Mouse (Mus musculus) ES-E14 (cell line): ENCODE results near the gene Cebpg. TPM values are rescaled to one million over a fixed set of nuclear protein-coding genes. Genes with fewer than 3 reads are reported as not detected.

Experiments
- DNase-seq: peaks from one replicate; pipeline ENCODE4 v3.0.0-alpha.2; 2013; ENCODE audit warnings: low read depth, low spot score
- H3K27ac ChIP-seq: 2 replicates; pipeline ENCODE4 v1.5.1; 2012; ENCODE audit warnings: low read depth, mild to moderate bottlenecking, low read length, moderate library complexity, mixed read lengths; ENCODE audit not compliant: poor library complexity, insufficient read depth, severe bottlenecking
- H3K36me3 ChIP-seq: 2 replicates; pipeline ENCODE4 v1.6.1; 2012; ENCODE audit warnings: mild to moderate bottlenecking, low read length, moderate library complexity, mixed read lengths; ENCODE audit not compliant: control insufficient read depth, poor library complexity, insufficient read depth, severe bottlenecking
- H3K4me1 ChIP-seq, 2 experiments: fragments of 150-350 bp in 1 of 2; sonication (generic) in 1 of 2; 2 replicates each; pipeline ENCODE4 v1.6.1; 2012; ENCODE audit warnings: low read length in 2 of 2, mild to moderate bottlenecking in 1 of 2, mixed read lengths in 1 of 2; ENCODE audit not compliant: control insufficient read depth in 2 of 2, insufficient read depth in 2 of 2, poor library complexity in 1 of 2
- H3K4me3 ChIP-seq, 2 experiments: fragments of 150-350 bp in 1 of 2; sonication (generic) in 1 of 2; 2 replicates each; pipeline ENCODE4 v1.5.1; 2012; ENCODE audit warnings: low read length in 2 of 2, low read depth in 1 of 2, mild to moderate bottlenecking in 1 of 2, mixed read lengths in 1 of 2; ENCODE audit not compliant: insufficient read depth in 1 of 2, poor library complexity in 1 of 2, severe bottlenecking in 1 of 2
- H3K9ac ChIP-seq: 2 replicates; pipeline ENCODE4 v1.6.1; 2012; ENCODE audit warnings: low read depth, mild to moderate bottlenecking, low read length, mixed read lengths; ENCODE audit not compliant: poor library complexity, insufficient read depth, severe bottlenecking
- H3K9me3 ChIP-seq: fragments of 150-350 bp; sonication (generic); 2 replicates; pipeline ENCODE4 v1.6.1; 2012; ENCODE audit warnings: low read depth, mild to moderate bottlenecking, low read length; ENCODE audit not compliant: control insufficient read depth, insufficient read depth
- CHD2 ChIP-seq: IDR thresholded peaks from 2 replicates; pipeline ENCODE4 v1.6.1; 2014; ENCODE audit warnings: mild to moderate bottlenecking, low read depth, low read length, inconsistent platforms
- HCFC1 ChIP-seq: IDR thresholded peaks from 2 replicates; pipeline ENCODE4 v1.6.1; 2012; ENCODE audit warnings: low read length, inconsistent platforms, borderline replicate concordance; ENCODE audit not compliant: insufficient read depth
- MAFK ChIP-seq: IDR thresholded peaks from 2 replicates; pipeline ENCODE4 v1.6.1; 2014; ENCODE audit warnings: mild to moderate bottlenecking, low read depth, low read length, inconsistent platforms; ENCODE audit not compliant: insufficient read depth
- ZC3H11A ChIP-seq: IDR thresholded peaks from 2 replicates; pipeline ENCODE4 v1.6.1; 2012; ENCODE audit warnings: low read depth, mild to moderate bottlenecking, inconsistent platforms, low read length, borderline replicate concordance
- ZNF384 ChIP-seq: IDR thresholded peaks from 2 replicates; pipeline ENCODE4 v1.6.1; 2012; ENCODE audit warnings: low read depth, low read length, inconsistent platforms
- in situ Hi-C, 2 experiments: fragments of 600-800 bp; cut with MboI; formaldehyde crosslinking; loops; one replicate each; pipeline ENCODE4 v1.15.1; 2025; ENCODE audit warnings: low sequenced_read_pairs in 2 of 2, inconsistent platforms in 1 of 2; ENCODE audit not compliant: unreplicated experiment in 2 of 2
- total RNA-seq: library from RNA; depleted of rRNA; stranded (reverse); fragments of 300-350 nt; gene quantifications from 2 replicates; pipeline ENCODE4 v1.2.3, GENCODE M21; 2012

The Cebpg gene
- total RNA-seq, 1 experiment = 14.0 TPM

GRCm38 (mm10) chr7:35028559-35028958, 27.8 kb downstream of the Cebpg start:
- in situ Hi-C loops = no loop called here

DNA sequence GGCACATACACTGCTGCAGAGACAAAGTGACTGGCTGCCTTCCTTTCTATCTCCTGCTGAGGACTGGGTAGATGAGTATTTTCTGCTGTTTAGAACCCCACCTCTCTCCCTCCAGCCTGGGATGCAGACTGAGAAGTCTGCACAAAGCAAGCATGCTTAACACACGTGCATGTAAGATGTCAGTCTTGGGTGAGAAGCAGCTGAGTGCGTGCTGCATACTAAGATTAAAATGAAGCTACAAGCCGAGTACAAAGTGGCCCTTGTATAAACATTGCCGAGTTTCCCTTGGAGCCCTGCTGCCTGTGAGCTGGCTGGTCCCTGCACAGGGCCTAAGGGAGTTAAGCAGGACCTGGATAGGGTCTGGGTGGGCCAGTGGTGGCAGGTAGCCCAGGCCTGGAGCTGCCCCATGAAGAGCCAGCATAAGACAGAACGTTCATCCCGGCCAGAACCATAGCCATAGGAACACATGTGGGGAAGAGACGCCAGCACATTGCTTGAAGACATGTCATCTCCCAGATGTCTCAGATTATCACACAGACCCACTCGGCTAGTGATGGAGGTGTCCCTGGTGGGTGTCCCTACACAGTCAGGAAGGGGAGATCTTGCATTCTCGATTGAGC, 28.5 kb downstream of the Cebpg start:
- DNase-seq = no peak
- H3K4me3 ChIP-seq = no peak overlapping the region
- peaks cover 0 to 4% of the 10 kb centered on the region in 2 experiments; a peak in 1 of 4 replicates for H3K4me1 ChIP-seq
- peaks cover 19% of the 10 kb centered on the region for H3K36me3 ChIP-seq
- TF ChIP-seq ZNF384 = no peak
- TF ChIP-seq MAFK = no peak
- no peak for TF ChIP-seq HCFC1
- no peak overlapping the region for H3K9ac ChIP-seq
- H3K27ac ChIP-seq = no peak overlapping the region
- no peaks in the 10 kb centered on the region for H3K9me3 ChIP-seq
- in situ Hi-C loops = no loop called here

More at GRCm38 (mm10) chr7:35028559-35028958, 27.8 kb downstream of the Cebpg start:
- H3K27ac ChIP-seq = no peak overlapping the region
- no peak overlapping the region for H3K9ac ChIP-seq
- no peak for DNase-seq
- peaks cover 19% of the 10 kb centered on the region for H3K36me3 ChIP-seq
- no peak for TF ChIP-seq ZC3H11A
- TF ChIP-seq MAFK = no peak
- no peak for TF ChIP-seq CHD2
- TF ChIP-seq ZNF384 = no peak
- TF ChIP-seq HCFC1 = no peak
- no peak overlapping the region for H3K4me3 ChIP-seq
- peaks cover 0 to 4% of the 10 kb centered on the region in 2 experiments; a peak in 1 of 4 replicates for H3K4me1 ChIP-seq
- no peaks in the 10 kb centered on the region for H3K9me3 ChIP-seq

GRCm38 (mm10) chr7:35026838-35027291, 29.5 kb downstream of the Cebpg start:
- peaks cover 0 to 4% of the 10 kb centered on the region in 2 experiments; a peak in 1 of 4 replicates for H3K4me1 ChIP-seq
- no peaks in the 10 kb centered on the region for H3K9me3 ChIP-seq
- in situ Hi-C loops = no loop called here
- no peak for TF ChIP-seq CHD2
- peak; percentile 12; the same call in 1 of the 2 replicates for TF ChIP-seq ZC3H11A
- no peak for TF ChIP-seq HCFC1
- no peak for TF ChIP-seq ZNF384
- TF ChIP-seq MAFK = no peak
- H3K4me3 ChIP-seq = no peak overlapping the region
- peak; percentile 35 for DNase-seq
- no peak overlapping the region for H3K27ac ChIP-seq
- no peak overlapping the region for H3K9ac ChIP-seq
- peaks cover 18% of the 10 kb centered on the region for H3K36me3 ChIP-seq

DNA sequence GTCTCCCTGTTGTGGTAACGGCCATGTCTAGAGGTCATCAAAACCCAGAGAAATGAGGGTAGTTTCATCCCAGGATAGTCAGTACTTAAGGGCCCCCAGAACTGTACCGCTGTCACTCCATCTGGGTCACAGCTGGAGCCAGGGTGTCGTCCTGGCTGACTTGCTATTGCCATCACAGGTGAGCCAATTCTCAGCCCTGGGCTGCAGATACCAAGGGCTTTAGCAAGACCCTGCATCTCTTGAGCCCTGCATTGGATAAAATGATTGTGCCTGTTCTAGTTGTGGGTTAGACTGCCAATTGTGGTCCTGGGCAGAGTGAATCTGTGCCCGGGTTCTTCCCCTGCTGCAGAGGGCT, 30.1 kb downstream of the Cebpg start:
- H3K4me3 ChIP-seq = no peak overlapping the region
- in situ Hi-C loops = no loop called here
- H3K4me1 ChIP-seq = peaks cover 0 to 4% of the 10 kb centered on the region in 2 experiments; a peak in 1 of 4 replicates
- no peak overlapping the region for H3K9ac ChIP-seq
- H3K9me3 ChIP-seq = no peaks in the 10 kb centered on the region
- DNase-seq = no peak
- H3K27ac ChIP-seq = no peak overlapping the region
- TF ChIP-seq CHD2 (no peak), ZNF384 (no peak), HCFC1 (no peak), ZC3H11A (no peak)
- H3K36me3 ChIP-seq = peaks cover 12% of the 10 kb centered on the region; the same call in 1 of the 2 replicates
